Mouse (Mus musculus) adrenal gland, adult 8-10 months (tissue): ENCODE data around the gene Gm5431. TPM values are rescaled to one million over a fixed set of nuclear protein-coding genes. Genes with fewer than 3 reads are reported as not detected.
"Not testable (repeated sequence)": the region's sequence is repeated elsewhere in the genome, so short reads cannot be mapped to it uniquely, and the experiment has no call there.

Source experiments
- DNase-seq: peaks from one replicate; pipeline ENCODE4 v3.0.0; 2022
- total RNA-seq, 4 experiments: library from RNA; stranded (reverse); gene quantifications; 2 replicates each; pipeline ENCODE4 v1.2.4; 2022

Gm5431 gene
- total RNA-seq, 4 experiments from 2014 or later, result 1.4 to 2.8 (median 2.6) TPM

DNA sequence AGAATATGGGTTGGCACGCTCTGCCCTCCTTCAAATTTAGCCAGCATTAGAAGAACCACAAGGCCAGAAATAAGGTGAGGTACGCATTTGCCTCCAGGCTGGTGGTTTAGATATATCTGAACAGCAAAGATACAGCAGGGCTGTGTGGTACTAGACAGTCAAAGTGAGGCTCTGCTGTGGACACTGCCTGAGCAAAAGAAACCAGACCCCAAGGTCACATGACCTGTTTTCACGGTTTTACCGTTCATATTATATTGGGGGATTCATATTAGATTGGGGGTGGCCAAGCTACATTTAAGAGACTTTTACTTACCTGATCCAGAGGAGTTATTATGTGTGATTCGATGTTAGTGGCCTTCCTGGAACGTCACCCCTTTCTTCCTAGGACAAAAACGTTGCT, 31.2 kb downstream of the Gm5431 start:
- no peak for DNase-seq

DNA sequence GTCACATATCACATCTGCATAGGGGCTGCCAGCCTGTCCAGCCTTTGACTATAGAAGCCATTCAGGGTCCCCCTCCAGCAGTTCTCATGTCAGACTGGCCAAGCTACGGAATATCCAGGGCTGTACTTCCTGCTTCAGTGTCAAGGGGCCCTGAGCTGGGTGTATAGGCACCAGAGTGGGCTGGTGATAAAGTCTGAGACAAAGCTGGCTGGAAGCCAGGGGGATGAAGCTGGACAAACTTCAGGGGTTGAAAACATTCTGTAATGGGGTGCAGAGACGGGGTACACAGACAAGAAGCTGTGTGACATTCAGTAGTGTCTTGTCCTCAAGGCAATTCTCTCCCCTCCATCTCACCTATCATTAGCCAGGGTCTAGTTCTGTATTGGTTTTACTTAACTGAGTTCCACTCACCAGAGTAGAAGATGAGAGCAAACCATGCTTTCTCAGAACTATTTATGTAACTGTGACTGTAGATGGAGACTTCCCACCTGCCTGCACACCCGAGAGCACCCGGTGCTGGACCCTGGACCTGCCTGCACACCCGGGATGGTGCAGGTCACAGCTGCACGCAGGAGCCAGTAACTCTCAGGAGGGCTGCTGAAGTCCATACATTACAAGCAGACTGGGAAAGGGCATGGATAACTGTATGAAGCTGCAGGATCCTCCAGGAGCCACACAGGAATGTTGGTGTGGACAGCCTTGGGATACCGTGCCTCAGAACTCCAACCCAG, 32.5 kb downstream of the Gm5431 start:
- DNase-seq, result no peak

DNA sequence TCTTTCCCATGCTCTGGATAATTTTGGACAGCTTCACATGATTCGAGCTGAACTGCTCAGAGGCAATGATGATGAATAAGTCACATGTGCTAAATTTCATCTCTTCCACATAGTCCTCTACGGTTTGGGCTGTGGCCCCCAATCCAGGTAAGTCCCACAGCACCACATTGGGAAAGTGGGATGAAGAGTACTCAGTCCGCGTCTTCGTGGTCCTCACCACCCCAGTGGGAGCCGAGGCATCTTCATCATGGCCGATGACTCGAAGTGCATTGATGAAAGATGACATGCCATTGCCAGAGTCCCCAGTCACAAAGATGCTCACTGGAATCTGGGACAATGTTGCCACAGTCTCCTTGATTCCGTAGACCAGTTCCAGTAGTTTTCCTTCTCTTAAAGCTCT, 35.5 kb downstream of the Gm5431 start:
- DNase-seq, result no peak

DNA sequence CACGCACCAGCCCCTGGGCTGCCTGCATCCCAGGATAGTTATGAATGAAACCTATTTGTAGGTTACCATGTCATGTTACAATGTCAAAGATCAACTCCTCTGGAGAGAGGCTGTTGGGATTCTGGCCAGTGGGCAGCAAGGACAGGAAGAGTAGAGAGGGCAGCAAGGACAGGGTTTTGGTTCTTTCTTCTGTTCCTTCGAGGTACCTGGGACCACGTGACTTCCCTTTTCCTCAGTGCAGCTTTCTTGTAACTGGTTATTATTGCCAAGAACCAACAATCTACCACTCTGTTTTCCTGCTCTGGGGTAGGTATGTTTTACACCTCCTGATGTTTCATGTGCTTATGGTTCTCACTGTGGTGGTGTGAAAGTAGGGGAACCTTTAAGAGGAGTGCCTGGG, 38.2 kb downstream of the Gm5431 start:
- no peak for DNase-seq

DNA sequence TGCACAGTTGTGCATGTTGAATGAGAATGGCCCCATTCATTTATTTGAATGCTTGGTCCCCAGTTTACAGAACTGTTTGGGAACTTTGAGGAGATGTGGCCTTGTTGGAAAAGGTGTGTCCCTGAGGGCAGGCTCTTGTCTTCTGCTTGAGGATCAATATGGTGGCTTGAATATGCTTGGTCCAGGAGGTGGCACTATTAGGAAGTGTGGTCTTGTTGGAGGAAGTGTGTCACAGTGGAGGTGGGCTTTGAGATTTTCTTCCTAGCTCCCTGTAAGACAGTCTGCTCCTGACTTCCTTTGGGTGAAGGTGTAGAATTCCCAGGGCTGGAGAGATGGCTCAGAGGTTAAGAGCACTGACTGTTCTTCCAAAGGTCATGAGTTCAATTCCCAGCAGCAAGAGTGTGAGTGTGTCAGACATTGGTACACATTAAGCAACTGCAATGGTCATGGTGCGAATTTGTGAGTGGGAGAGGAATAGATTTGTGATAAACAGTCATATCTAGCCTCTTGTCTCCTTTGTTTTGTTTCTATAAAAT, 39.2 kb downstream of the Gm5431 start:
- DNase-seq, result no peak

DNA sequence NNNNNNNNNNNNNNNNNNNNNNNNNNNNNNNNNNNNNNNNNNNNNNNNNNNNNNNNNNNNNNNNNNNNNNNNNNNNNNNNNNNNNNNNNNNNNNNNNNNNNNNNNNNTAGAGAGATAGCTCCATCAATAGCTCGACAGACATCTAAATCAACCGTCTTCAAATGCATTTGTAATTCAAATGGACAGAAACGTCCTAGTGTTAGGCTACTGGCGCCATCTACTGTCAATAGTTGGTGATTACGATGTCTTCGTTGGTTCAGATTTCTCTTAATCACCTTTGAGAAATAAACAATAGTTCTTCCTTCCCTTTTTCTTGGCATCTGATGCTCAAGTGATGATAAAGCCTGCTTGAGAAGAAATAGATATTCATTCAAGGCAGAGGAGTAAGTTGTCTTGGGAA, 43.0 kb downstream of the Gm5431 start:
- no peak for DNase-seq

DNA sequence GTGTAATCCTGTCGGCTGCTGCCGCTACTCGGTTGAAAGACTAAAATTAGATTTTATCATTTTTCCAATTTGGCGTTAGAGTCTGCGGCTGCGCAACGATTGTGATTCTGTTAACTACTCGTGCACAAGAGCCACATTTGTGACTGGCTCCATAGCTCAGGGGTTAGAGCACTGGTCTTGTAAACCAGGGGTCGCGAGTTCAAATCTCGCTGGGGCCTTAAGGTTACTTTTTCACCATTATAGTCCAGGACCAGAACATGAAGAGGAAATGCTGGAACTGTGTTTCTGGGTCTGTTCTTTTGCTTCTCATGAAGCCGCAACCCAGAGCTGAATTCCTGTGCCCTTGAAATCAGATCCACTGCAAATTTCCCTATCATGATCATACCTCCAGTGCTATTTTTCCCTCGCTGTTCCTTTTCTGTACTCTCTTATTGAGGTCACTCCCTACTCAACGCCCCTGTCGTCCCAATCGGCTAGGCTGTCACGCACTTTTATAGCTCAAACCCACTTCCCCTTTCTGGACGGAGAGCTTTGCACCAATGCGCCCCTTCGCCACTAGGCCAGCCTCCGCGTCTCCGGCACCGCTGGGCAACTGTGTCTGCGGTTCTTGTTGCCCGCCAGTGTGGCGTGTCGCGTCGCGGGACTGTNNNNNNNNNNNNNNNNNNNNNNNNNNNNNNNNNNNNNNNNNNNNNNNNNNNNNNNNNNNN, 48.4 kb downstream of the Gm5431 start:
- peak; percentile 86 for DNase-seq

DNA sequence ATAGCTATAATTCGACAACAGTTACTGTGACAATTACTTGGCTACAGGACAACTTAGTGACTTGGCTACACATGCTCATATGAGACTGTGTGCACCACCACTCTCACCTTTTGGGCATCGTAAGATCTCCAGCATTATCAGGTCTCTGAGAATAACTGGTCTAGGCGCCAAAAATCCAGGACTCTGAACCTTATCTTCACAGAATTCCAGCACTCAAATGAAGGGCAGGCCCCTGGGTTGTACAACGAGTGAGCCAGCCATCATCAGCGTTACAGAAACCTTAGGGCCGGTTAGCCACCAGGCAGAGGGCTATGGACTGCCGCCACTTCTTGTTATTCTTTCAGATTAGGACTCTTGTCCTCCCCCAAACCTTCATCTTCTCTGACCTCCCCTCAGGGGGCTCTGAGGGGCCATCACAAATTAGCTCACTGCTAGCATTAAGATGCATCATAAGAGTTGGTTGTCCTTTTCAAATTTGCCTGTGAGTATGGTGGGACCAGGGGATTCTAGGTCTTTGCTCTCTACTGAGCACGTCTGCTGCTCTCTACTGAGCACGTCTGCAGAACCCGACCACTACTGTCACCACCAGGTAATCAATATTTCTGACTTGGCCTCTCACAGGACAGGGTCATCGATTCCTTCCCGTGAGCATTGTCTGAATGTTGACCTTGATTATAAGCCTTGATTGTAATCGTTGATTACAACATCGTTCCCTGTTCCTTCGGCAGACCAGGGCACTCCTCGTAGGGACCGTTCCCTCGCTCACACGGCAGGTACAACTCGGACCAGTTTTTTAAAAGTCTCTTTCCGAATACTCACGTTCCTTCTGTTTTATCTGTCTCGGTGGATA, 49.2 kb downstream of the Gm5431 start:
- no peak for DNase-seq

DNA sequence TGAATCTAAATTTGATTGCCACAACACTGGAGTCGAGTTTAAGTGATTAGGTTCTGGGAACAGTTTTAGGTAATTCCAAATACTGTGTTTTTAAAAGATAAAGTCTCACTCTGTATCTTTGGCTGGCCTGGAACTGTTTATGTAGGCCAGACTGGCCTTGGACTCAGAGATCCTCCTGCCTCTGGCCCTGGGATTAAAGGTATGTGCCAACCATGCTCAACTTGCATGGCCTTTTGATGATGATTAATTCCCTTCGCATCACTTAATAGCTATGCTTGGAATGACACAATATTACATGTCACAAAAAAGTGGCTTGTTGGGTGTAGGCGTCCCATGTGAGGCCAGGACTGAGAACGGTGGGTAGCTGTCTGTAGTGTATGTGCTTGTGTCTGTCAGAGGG, 49.8 kb downstream of the Gm5431 start:
- DNase-seq, result no peak

DNA sequence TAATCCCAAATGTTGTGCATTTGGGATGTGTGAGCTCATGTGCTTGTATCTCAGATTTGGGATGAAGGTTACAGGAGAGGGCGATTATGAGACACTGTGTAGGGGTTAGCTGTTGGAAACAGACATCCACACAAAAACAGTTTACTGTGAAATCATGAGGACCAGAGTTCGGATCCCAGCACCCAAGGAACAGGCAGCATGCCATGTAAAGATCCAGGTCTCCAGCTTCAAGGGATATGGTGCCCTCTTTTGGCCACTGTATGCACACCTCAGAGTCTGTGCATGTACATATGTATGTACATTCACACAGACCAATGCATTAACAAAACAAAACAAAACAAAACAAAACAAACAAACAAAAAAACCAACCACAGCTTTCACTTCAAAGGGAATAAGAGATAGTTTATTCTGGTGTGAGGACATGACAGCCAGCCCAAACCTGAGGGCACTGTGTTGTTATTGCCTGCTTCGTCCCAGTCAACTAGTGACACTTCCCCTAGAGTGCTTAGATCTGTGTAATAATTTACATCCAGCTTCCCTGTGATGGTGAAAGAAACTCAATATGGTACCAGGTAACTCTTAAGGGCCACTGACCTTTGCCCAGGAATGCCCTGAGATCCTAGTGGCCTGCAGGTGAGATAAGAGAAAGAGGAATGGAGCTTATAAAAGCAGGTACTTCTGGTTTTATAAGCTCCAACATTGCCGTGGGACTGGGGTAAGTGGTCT, 50.6 kb downstream of the Gm5431 start:
- no peak for DNase-seq

DNA sequence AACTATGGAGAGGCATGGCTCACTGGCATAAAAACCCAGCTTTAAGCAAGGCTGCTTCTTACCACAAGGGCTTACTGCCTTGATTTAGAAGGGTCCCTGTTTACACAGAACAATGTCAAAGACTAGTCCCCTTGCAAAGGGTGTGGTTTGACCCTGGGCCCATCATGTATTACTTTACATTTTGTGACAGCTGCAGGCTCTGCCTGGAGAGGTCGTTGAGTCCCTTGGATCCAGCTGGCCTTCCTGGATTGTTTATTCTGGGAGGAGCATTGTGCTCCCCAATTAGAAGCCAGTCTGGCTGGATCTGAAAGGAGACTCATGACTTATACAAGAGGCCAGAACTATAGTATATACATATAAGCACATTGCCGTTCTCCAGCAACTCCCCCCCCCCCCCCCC, 51.8 kb downstream of the Gm5431 start:
- no peak for DNase-seq

DNA sequence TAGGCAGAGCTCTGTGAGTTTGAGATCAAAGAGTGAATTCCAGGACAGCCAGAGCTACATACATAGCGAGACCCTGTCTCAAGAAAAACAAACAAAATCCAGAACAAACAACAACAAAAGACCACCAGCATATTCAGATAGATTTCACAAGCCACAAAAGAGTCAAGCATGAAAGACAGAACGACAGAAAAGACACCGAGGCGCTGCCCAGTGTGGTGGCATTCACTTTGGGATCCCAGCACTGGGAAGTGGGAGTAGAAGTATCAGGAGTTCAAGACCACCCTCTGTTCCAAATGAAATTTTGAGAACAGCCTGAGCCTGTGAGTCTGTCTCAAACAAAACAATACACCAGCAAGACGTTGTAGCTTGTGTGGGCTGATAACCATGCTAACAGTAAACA, 55.1 kb downstream of the Gm5431 start:
- no peak for DNase-seq

DNA sequence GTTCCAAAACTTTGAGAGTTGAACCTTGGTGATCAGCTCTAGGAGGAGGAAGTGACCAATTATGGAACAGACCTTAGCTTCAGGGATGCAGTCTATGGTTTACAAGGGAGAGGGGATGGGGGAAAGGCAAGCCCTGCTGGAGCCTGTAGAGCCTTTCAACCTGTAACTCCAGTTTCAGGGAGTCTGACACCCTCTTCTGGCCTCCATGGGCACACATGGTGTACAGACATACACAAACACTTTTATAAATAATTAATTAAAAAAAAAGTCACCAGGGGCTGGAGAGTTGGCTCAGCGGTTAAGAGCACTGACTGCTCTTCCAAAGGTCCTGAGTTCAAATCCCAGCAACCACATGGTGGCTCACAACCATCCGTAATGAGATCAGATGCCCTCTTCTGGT, 55.7 kb downstream of the Gm5431 start:
- not testable (repeated sequence) for DNase-seq

DNA sequence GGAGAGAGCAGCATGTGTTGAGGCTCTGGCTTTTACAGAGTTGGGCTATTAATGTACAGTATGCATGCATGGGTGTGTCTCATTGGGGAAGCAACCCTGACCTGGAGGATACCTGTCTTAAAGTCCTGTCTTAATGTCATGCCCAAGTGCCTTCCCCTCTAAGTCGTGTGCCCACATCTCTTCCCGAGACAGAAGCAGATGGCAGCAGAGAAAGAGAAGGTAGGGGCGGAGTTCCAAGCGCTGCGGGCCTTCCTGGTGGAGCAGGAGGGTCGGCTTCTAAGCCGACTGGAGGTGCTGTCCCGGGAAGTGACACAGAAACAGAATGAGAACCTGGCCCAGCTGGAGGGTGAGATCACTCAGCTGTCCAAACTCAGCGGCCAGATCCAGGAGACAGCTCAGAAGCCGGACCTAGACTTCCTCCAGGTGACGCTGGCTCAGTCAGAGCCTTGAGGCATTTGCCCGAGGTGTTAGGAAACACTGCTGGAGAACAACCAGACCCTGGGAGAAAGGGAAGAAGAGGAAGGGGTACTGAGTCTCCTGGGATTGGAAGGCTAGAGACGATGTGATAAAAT, 56.7 kb downstream of the Gm5431 start:
- DNase-seq, result no peak

DNA sequence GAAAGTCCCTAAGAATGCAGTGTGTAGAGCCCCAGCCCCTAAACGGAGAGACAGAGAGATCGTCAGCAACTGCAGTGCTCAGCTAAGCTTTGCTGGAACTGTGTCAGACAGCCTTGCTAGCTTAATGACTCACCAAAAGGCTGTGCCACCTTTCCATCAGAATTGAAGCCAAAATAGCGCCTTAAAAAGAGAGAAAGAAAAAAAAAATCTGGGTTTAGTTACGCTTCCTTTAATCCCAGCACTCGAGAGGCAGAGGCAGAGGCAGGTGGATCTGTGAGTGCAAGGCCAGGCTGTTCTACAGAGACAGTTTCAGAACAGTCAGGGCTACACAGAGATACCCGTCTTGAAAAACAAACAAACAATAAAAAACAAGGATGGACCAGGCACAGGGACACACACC, 57.7 kb downstream of the Gm5431 start:
- no peak for DNase-seq

DNA sequence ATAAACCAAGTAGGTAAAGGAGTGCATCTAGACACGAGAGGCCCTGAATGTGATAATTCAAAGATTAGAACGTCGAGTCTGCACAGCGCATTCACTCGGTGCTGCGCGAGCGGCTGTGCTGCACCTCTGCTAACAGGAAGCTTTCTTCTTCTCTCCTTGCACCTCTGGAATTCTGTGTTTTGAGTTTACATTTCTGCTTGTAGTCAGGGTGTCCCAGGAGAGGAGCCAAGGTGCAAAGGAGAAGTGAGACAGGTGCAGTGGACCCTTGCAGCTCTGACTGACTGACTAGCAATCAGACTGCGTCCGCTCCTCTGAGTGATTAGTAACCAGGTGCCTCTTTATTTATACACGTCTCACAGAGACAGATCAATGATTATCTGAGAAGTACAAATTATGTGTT, 58.8 kb downstream of the Gm5431 start:
- DNase-seq, result no peak

DNA sequence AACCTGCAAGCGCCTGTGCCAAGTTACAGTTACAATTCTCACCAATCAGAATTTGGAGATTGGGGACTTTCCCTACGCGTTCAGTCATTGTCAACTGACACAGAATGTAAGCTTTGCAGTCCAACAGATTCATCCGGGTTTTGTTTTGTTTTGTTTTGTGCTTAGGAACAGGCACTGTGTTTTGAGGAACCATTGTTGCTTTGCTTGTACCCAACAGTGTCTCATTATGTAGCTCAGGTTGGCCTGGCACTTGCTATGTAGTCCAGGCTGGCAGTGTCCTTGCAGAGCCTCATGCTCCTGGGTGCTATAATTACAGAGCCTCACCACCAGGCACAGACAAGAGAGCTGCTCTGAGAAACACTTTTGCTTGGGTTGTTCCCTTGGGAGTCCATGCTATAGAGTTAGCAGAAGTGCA, 59.6 kb downstream of the Gm5431 start:
- DNase-seq, result no peak

DNA sequence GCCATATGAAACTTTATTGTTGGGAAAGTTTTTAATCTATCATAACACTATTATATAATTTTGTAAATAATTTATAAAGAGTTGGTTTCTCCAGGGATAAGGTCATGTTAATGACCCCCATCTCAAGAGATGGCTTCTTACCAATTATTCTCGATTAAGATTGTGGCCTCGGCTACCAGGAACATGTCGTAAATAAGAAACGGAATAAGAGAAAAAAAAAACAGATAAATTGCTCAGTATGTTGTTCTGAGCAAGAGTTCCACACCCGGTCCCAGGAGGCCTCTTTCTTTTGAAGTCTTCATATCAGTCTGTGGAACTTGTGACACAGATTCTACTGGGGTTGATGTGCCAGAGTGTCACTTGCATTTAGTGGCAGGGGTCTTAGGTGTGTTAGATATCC, 60.8 kb downstream of the Gm5431 start:
- no peak for DNase-seq

DNA sequence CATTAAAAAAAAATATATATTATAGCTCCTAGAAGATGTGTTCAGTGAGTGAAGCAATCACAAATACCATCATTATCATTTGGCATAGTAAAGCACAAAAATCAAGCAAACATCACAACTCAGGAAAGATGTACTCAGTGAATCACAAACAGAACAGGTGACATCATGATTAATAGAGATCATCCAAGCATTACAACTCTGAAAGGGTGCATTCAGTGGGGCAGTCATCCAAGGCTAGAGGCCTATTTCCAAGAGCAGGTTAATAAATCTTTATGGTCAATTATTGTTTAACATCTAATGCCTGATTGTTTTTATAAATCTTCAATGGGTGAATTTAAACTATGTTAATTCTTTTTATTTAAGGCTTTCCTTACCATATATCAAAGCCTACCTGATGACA, 61.2 kb downstream of the Gm5431 start:
- no peak for DNase-seq

DNA sequence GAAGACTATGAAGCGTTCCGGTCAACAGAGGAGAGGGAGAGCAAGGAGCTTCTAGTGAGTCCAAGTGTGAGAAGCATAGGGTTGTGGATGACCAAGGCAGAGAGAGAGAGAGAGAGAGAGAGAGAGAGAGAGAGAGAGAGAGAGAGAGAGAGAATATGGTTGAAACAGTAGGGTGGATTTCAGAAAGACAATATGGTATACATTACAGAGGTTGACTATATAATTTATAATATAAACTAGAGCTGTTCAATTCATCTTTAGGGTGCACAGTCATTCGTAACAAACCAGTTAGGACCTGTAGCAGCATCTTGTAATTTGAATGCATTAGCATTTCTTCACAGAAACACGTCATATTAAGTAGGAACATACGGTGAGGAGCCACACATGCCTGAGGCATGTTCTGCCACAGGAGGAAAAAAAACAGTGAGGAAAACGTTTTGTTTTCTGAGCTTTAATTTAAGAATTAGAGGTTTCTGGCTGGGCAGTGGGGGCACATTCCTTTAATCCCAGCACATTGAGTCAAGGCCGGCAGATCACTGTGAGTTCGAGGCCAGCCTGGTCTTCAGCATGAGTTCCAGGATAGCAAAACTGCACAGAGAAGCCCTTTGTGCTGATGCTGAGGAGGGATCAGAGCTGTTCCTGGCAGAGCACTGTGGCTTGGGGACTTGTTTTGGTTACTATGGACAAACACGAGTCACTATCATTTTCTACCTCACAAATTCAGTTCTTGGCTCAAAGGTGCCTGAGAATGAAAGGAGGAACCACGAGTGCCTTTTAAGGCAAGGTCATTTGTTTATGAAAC, 62.9 kb downstream of the Gm5431 start:
- DNase-seq, result no peak

DNA sequence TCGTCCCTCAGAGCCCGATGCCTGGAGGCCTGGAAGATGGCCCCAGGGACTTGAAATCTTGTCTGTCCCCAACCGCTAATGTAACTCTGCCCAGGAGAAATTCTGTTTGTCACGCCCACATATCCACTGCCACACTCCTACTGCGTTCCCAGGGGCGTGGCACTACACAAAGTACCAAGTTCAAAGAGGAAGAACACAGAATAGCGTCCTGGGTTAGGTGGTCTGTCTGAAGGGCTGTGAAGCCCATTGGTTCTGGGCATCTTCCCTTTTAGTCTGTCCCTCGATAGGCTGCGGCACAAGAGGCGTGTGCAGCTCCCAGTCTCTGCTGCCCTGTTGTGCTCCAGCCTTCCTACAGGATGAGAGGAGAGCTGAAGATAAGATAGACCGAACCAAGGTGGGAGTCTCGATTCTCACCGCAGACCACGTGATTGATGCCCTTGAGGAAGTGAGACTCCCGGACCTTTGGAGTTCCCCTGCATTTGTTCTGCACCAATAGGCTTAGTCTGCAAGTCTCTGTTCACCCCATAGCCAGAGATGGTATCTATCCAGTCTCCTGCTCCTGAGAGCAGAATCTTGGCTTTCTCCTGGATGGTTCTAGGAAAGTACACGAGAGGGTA, 63.7 kb downstream of the Gm5431 start:
- peak; percentile 40 for DNase-seq
